Mouse (Mus musculus): Measurements from ENCODE around the gene Hnrnpa3. TPM values are rescaled to one million over a fixed set of nuclear protein-coding genes. Genes with fewer than 3 reads are reported as not detected.
A peak's percentile ranks its signal among the peaks of the same experiment; 100 is the strongest.

The Hnrnpa3 gene
- total RNA-seq, 2 experiments from 2014 or later: 316 to 327 TPM

DNA sequence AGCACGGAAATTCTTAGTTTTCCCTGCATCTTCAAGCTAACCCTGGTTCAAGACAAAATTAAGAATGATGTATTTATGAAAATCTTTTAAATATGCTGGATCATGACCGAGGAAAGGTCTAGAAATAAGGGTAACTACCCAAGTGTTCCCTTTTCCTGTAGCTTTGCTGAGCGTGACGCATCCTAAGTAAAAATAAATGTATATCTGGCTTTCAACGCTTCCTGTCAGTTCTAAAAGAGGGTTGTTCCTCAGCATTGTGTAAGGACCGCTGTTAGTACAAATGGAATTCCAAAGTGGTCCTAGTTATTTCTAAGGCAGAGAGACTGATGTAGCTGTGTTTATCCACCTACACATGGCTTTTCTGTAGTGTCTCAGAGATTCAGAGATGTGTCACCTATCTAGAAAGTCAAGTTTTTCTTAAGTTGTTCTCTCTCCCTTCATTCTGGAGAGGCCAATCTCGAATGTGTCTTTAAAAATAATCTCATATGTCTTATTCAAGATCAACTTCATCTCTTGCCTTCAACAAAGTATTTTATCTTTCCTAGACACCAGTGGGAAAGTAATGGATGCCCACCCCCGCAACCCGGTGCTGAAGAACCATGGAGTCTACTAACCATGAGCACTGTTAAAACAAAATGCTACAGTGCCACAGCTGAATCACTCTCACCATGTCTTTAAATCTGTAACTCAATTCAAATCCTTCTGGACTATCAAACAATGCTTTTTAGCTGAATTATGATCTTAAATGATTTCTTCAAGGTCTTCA, 42.9 kb downstream of the Hnrnpa3 start:
- DNase-seq (ENCODE audit: low spot score in 2 of 2): no peak

DNA sequence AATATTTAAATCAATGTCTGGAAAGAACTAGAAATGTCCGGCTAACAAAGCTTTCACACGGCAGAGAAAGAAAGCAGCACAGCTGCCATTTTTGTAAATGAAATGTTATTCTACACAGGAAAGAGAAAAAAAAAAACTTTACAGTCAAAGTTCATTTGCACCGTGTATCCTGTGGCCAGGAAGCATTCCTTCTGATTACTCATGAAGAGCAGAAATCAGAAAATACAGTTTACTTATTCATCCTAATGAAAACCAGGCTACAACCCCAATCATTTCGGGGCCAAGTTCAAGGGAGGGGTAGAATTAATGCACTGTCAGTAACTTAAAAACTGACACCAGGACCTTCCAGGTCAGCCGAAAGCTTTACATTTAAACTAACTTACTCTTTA, 43.5 kb downstream of the Hnrnpa3 start:
- DNase-seq (ENCODE audit: low spot score in 2 of 2): no peak

DNA sequence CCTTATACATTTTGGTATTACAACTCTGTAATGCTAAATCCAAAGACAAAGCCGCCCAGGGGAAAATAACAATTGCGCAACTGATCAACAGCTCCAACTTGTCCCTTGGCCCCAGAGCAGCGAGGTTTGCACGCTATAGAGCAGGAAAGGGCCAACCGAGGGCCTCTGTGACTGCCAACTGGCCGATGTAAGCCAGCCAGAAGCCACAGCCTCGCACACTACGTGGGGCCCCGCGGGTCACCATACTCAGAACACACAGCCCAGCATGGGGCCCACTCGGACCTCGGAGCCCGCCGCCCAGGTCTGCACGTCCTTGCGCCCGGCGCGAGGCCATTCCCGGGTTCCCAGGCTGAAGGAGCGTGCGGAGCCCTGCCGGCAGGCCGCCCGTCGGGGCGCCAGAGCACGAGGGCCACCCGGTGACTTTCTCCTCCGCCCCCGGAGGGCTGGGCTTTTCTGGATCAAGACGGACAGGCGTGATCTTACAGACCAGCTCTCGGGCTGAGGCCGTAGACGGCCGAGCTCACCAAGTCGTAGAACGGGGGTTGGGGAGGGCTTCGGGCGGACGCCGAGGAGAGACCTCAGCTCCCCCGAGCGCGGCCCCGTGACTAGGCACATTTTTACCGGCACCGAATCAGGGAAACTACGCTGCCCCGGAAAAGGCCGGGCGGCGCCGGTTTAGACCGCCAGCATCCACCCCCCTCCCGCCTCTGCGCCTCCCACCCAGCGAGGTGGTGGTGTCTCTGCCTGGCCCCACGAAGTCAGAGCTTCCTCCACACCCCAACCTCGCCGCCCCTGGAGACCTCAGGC, 44.5 kb downstream of the Hnrnpa3 start:
- peak; percentile 71 to 79 for DNase-seq (ENCODE audit: low spot score in 2 of 2)

DNA sequence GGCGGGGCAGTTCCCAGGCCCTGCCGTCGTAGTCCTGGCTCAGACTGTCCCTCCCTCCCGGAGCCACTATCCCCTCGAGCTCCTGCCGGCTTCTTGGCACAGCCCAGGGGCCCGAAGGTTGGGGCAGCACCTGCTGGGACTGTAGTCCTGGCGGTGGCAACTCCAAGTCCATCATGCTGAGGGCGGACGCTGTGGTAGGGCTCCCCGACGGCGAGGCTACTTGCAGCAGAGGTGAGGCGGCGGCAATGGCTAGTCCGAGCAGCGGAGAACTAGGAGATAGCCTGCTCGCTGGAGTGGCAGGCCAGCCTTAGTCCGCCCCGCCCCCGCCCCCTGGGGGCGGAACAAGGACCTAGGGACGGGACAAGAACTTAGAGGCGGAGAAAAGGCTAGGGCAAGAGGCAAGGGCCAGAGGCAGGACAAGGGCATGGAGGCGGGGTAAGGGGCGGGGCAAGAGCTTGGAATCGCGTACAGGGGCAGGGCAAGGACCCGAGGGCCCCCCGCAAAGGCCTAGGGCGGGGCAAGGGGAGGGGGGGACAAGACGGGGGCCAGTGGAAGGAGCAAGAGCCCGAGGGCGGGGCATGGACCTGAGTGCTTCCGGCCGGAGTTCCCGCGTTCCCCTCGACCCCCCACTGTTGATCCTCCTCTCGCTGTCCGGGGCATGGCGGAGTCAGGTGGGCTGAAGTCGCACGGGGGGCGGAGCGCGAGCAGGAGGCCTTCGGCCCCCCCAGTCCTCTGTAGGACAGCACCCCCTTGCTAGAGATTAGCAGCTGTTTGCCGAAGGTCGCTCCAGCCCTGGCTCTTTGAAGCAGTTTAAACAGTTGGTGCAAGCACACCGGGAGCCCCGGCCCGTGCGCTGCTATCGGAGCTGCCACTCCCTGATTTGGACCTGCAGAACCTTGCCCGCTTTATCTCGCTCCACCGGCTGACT, 45.4 kb downstream of the Hnrnpa3 start, which contains the start of gene Nfe2l2:
TSS of gene Nfe2l2 (minus strand) at position 408 of the 928 bp plus-strand sequence.
- DNase-seq (ENCODE audit: low spot score in 2 of 2): peak; percentile 65 to 87

DNA sequence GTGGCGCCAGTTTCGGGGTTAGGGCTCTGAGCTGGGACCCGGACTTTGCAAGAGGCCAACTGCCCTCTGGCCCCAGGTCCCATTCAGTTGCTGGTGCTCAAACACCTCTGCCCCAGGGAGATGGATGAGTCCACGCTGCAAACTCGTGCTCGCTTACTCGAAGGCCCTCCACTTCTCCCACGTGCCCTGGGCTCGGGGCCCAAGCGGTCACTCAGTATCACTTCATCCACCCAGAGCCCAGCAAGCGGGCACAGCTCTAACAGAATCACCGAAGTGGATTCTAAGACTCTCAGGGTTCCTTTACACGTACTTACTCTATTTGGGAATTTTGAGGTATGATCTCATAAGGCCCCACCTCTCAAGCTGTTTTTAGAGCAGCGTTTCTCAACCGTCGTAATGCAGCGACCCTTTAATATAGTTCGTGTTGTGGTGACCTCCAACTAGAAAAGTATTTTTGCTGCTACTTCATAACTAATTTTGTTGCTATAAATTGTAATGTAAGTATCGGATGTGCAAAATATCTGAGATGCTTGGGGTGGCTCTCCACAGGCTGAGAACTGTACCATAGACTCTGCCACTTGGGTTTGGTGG, 46.2 kb downstream of the Hnrnpa3 start:
- no peak for DNase-seq (ENCODE audit: low spot score in 2 of 2)

DNA sequence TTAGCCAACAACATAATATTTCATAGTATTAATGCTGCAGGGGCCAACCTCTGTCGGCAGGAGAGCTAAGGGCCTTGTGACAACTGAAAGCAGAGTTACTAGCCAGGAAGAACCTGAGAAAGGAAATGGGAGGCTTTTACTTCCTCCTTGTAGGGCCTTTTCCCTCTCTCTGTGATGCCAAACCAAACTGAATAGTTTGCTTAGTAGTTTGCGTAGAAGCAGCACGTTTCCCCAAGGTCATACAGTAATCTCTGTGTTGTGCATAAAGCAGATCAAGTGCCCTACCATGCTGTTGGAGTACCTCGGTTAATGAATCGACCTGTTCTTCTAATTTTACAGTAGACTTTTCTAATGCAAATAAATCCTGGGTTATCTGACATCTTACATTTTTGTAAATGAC, 47.4 kb downstream of the Hnrnpa3 start:
- DNase-seq (ENCODE audit: low spot score in 2 of 2): no peak

DNA sequence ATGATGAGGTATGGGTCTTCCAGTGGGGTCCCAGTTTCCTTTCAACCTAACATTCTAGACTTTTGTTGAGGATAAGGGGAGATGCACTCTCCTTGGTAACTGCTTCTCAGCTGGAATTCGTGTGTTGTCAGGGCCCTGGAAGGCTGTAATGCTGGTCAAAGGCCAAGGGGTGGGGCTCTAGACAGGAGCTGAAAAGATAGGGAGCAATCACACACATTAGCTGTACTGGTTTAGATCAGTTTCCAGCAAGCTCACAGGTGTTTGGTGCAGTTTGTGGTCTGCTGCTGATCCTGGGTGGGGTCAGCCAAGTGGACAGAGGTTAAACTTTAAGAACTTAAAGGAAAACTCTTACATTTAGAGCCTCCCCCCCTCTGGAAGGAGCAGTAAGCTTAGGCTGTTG, 48.4 kb downstream of the Hnrnpa3 start:
- no peak for DNase-seq (ENCODE audit: low spot score in 2 of 2)

DNA sequence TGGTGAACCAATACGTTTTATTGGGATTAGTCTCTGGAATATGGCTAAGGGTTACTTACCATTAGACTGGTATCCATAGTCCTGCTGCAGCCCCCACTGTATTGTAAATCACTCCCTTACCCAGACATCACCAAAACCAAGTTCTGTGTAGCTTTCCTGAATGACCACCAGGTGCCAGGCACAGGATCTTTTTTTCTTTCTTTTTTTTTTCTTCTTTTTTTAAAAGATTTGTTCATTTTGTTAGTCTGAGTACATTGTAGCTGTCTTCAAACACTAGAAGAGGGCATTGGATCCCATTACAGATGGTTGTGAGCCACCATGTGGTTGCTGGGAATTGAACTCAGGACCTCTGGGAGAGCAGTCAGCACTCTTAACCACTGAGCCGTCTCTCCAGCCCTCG, 54.0 kb downstream of the Hnrnpa3 start:
- DNase-seq (ENCODE audit: low spot score in 2 of 2): no peak

DNA sequence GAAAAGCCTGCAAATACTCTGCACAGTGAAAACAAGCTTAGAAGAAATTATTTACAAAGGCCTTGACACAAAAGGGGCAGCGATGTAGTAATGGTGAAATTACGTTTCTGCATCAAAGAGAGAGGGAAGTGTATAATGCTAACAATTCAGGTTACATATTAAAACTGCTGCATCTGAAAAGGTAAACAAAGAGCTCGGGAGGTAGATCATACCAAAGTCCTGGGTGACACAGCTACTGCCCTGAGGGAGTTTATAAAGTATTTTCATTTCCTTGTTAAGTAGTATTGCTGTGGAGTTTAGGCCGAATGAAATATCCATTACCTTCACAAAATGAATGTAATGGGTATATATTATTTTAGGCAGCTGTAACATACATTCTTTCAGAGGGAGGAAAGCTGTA, 55.7 kb downstream of the Hnrnpa3 start:
- no peak for DNase-seq (ENCODE audit: low spot score in 2 of 2)

DNA sequence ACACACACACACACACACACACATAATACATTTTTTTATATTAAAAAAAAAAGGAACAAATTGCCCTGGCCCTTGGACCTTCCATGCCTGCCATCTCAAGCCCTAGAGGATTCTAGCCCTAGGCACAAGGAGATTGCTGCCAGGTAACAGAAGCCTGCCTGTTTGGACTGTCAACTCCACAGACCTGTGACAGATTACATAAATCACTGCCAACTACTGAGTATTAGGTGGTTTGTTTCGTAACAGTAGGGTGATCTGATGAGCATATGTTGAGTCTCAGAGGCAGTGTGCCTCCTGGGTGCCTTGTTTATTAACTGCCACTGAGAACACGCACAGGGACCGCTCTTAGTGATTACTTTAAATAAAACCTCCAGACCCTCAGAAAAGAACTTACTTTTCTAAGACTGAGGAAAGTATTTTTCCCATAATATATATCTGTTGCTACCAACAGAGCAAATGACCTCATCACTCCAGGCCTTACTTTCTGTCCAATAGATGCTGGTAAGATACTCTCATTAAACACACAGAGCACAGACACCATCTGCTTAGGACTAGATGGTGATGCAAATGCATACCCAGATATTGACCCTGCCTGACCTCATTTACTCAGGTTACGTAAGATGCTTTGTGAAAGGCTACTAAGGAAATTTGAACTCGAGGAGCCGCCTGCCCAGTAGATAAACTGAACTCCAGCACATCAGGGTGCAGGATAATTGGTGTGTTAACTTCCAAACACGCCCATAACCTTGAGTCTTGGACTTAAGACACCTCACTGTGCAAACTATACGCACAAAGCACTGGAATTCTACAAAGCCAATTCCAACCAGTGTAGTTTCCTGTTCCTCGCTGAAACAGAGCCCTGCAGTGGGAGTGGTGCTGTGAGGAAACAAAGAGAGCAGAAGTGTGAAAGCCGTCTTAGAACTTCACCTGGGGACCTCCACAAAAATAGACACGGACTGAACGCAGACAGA, 57.3 kb downstream of the Hnrnpa3 start:
- DNase-seq (ENCODE audit: low spot score in 2 of 2): no peak

Small RNAs within 50 kb of the gene (microRNA-seq; reads per million reads assigned to microRNA genes)
- gene Gm24574: 0 reads per million in 2 experiments

Other genes with a start within 250 kb of the Hnrnpa3 start
- 10 to 100 TPM; 12.0 to 14.0 TPM for gene Nfe2l2, start 45.4 kb downstream of the Hnrnpa3 start, total RNA-seq (2021)
- 10 to 100 TPM; 47.2 to 56.5 TPM for gene Agps, start 172.9 kb downstream of the Hnrnpa3 start, total RNA-seq (2021)